Mouse (Mus musculus): ENCODE results near the gene Arhgef1. TPM values are rescaled to one million over a fixed set of nuclear protein-coding genes. Genes with fewer than 3 reads are reported as not detected.

Gene Arhgef1
- polyA plus RNA-seq, 1 experiment from 2014 or later, result 32.6 TPM

DNA sequence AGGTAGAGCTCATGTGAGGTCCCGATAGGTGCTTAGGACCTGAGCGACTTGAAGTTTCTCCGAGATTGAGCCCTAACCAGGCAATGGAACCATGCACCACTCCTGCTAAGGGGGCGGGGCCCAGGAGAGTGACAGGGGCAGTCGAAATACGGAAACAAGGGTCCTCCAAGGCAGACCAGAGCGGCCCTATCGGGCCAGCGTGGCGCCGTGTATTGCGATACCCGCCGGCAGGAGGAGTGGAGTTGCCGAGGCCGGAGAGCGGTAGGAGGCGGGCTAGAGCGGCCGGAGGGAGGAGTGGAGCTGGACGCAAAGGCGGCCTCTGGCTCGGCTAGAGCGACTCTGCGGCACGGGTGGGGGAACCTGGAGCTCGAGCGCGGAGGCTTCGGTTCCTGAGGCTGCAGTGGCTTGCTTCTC is 1.4 kb downstream of the Arhgef1 start:
- ATAC-seq, result peak; percentile 96
- peak overlapping the region; percentile 75 for H3K4me2 ChIP-seq (replicated peaks; ENCODE audit: low read depth)
- H3K4me1 ChIP-seq (replicated peaks; ENCODE audit: control insufficient read depth, insufficient read depth, low read length), result no peaks in the 10 kb centered on the region
- peak overlapping the region; percentile 71 for H3K9ac ChIP-seq (ENCODE audit: low read depth, low read length)
- H3K36me3 ChIP-seq (ENCODE audit: control insufficient read depth, insufficient read depth), result peaks cover 14% of the 10 kb centered on the region
- under 1% methylated on average over 29 of the region's 30 CpGs for WGBS
- TF ChIP-seq CTCF (IDR thresholded peaks at IDR 0.05; ENCODE audit: low read depth), result peak; percentile 84
- peak overlapping the region; percentile 51; the same call in 1 of the 2 replicates for H3K27ac ChIP-seq (ENCODE audit: low read depth, low read length)
- no peaks in the 10 kb centered on the region for H3K9me3 ChIP-seq (ENCODE audit: control insufficient read depth)
- H3K27me3 ChIP-seq (replicated peaks; ENCODE audit: control insufficient read depth, insufficient read depth, low read length), result no peaks in the 10 kb centered on the region
- peak overlapping the region; percentile 53 for H3K4me3 ChIP-seq (ENCODE audit: low read depth, low read length)

DNA sequence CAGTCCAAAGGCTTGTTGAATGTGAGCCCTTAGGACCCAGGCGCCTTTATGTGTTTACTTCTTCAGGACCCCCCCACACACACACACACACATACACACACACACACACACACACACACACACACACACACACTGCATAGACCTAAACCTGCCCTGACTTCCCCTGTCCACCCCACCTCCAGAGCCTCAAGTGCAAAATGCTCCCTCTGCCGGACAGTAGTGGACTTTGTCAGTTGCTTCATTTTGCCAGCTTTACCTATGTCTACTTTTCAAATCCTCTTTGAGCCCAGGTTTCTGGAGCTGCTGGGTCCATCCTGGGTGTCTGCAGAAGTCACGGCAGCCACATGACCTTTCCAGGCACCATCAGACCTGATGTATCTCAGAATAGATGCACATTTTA is 2.2 kb downstream of the Arhgef1 start:
- no peaks in the 10 kb centered on the region for H3K27me3 ChIP-seq (replicated peaks; ENCODE audit: control insufficient read depth, insufficient read depth, low read length)
- H3K36me3 ChIP-seq (ENCODE audit: control insufficient read depth, insufficient read depth), result peaks cover 20% of the 10 kb centered on the region
- peak overlapping the region; percentile 35; the same call in 1 of the 2 replicates for H3K27ac ChIP-seq (ENCODE audit: low read depth, low read length)
- WGBS, result 20% methylated on average over 3 of the region's 3 CpGs
- H3K9ac ChIP-seq (ENCODE audit: low read depth, low read length), result peak overlapping the region; percentile 52
- H3K4me1 ChIP-seq (replicated peaks; ENCODE audit: control insufficient read depth, insufficient read depth, low read length), result no peaks in the 10 kb centered on the region
- 0 out of 2 replicates have a peak, but pooled peaks have one; percentile 9 for ATAC-seq
- peak overlapping the region; percentile 75 for H3K4me2 ChIP-seq (replicated peaks; ENCODE audit: low read depth)
- peak overlapping the region; percentile 53 for H3K4me3 ChIP-seq (ENCODE audit: low read depth, low read length)
- TF ChIP-seq CTCF (IDR thresholded peaks at IDR 0.05; ENCODE audit: low read depth), result peak; percentile 89
- no peaks in the 10 kb centered on the region for H3K9me3 ChIP-seq (ENCODE audit: control insufficient read depth)

DNA sequence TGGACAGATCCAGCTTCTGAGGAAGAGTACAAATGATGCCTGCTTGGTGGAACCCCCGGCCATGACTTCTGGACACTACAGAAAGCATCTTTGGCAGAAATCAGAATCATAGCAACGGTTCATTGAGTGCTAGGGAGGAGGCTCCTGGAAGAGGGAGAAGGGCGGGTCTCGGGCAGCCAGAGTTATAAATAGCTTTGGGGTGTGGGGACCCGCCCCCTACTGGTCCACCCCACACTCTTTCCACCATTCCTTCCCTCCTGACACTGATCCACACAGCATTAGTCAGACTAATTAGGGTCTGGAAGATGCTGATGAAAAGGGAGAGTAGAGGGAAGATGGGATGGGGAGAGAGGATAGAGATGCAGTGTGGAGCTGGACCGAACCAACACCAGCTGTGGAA is 3.8 kb downstream of the Arhgef1 start:
- peak; percentile 25; the same call in 1 of the 2 replicates for TF ChIP-seq CTCF (IDR thresholded peaks at IDR 0.05; ENCODE audit: low read depth)
- H3K27ac ChIP-seq (ENCODE audit: low read depth, low read length), result no peak overlapping the region
- WGBS, result 25% methylated on average over 6 of the region's 6 CpGs

DNA sequence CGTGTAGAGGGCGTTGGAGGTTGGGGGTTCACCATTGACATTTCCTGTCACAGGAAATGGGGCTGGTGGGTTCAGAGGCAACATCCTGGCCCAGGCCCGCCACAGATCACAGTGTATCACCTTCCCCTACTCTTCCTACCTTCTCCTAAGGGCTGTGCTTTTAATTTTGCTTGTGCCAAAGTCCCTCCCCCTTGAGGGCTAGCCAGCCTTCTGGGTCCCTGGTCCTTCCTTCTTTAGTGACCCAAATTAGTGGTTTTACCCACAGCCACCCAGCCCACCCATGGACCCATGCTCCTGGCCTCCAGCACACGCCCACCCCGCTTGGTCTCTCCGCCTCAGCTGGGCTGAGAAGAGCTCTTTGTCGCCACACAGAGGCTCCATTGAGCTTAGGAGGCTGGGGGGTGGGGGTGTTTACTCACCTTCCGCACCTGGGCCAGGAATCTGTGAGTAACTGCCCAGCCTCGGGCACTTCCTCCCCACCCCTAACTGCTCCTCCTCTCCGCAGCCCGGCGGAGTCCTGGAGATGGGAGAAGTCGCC is 4.6 kb downstream of the Arhgef1 start:
- TF ChIP-seq CTCF (IDR thresholded peaks at IDR 0.05; ENCODE audit: low read depth), result peak; percentile 31
- Histone ChIP-seq H3K9ac (ENCODE audit: low read depth, low read length) (0 out of 2 replicates have a peak overlapping the region, but pooled peaks have one; percentile 3), H3K4me2 (replicated peaks; ENCODE audit: low read depth) (no peak overlapping the region), H3K4me1 (replicated peaks; ENCODE audit: control insufficient read depth, insufficient read depth, low read length) (no peaks in the 10 kb centered on the region), H3K9me3 (ENCODE audit: control insufficient read depth) (no peaks in the 10 kb centered on the region), H3K27ac (ENCODE audit: low read depth, low read length) (no peak overlapping the region), H3K4me3 (ENCODE audit: low read depth, low read length) (no peak overlapping the region), H3K36me3 (ENCODE audit: control insufficient read depth, insufficient read depth) (peaks cover 30% of the 10 kb centered on the region), H3K27me3 (replicated peaks; ENCODE audit: control insufficient read depth, insufficient read depth, low read length) (no peaks in the 10 kb centered on the region)
- no peak for ATAC-seq
- WGBS, result 26% methylated on average over 13 of the region's 13 CpGs

More for the DNA sequence above, 3.8 kb downstream of the Arhgef1 start:
- H3K9ac ChIP-seq (ENCODE audit: low read depth, low read length), result no peak overlapping the region
- ATAC-seq, result no peak
- no peaks in the 10 kb centered on the region for H3K9me3 ChIP-seq (ENCODE audit: control insufficient read depth)
- peaks cover 23% of the 10 kb centered on the region for H3K36me3 ChIP-seq (ENCODE audit: control insufficient read depth, insufficient read depth)
- no peak overlapping the region for H3K4me3 ChIP-seq (ENCODE audit: low read depth, low read length)
- 0 out of 2 replicates have a peak overlapping the region, but pooled peaks have one; percentile 9 for H3K4me2 ChIP-seq (replicated peaks; ENCODE audit: low read depth)
- no peaks in the 10 kb centered on the region for H3K27me3 ChIP-seq (replicated peaks; ENCODE audit: control insufficient read depth, insufficient read depth, low read length)
- no peaks in the 10 kb centered on the region for H3K4me1 ChIP-seq (replicated peaks; ENCODE audit: control insufficient read depth, insufficient read depth, low read length)

DNA sequence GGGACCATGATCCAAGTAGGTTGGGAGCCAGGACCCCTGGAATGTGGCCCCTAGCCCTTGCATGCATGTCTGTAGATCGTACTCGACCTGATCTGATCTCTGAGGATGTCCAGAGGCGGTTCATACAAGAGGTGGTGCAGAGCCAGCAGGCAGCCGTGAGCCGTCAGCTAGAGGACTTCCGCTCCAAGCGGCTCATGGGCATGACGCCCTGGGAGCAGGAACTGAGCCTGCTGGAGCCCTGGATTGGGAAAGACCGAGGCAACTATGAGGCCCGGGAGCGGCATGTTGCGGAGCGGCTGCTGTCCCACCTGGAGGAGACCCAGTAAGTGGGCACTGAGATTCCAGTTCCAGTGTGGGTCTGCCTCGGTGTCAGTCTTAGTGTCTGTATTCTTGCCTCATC is 9.8 kb downstream of the Arhgef1 start:
- H3K36me3 ChIP-seq (ENCODE audit: control insufficient read depth, insufficient read depth), result peaks cover 54% of the 10 kb centered on the region
- no peak for ATAC-seq

DNA sequence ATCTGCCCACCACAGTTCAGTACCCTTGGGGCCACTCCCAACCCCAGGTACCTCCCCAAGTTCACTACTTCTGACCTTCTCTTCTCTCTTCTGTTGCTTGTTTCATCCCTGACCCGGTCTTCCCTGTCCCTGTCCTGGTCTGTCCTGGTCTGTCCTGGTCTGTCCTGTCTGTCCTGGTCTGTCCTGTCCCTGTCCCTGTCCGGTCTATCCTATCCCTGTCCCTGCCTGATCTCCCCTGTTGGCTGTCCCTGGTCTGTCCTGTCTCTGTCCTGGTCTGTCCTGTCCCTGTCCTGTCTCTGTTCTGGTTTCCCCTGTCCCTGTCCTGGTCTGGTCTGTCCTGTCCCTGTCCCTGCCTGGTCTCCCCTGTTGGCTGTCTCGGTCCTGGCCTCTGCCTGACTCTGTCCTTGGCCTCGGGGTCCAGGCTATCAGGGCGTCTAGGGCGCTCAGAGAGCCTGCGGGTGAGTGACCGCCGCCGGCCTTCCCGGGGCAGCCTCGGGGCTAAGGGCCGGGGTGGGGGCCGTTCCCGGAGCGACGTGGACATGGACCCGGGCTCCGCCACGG is 16.1 kb downstream of the Arhgef1 start:
- no peak overlapping the region for H3K4me3 ChIP-seq (ENCODE audit: low read depth, low read length)
- ATAC-seq, result no peak
- no peak for TF ChIP-seq CTCF (IDR thresholded peaks at IDR 0.05; ENCODE audit: low read depth)
- H3K9me3 ChIP-seq (ENCODE audit: control insufficient read depth), result no peaks in the 10 kb centered on the region
- no peaks in the 10 kb centered on the region for H3K27me3 ChIP-seq (replicated peaks; ENCODE audit: control insufficient read depth, insufficient read depth, low read length)
- H3K4me1 ChIP-seq (replicated peaks; ENCODE audit: control insufficient read depth, insufficient read depth, low read length), result no peaks in the 10 kb centered on the region
- no peak overlapping the region for H3K27ac ChIP-seq (ENCODE audit: low read depth, low read length)
- H3K9ac ChIP-seq (ENCODE audit: low read depth, low read length), result no peak overlapping the region
- 90% methylated on average over 20 of the region's 20 CpGs for WGBS
- H3K4me2 ChIP-seq (replicated peaks; ENCODE audit: low read depth), result no peak overlapping the region
- H3K36me3 ChIP-seq (ENCODE audit: control insufficient read depth, insufficient read depth), result peaks cover 69% of the 10 kb centered on the region

More for the DNA sequence above, 9.8 kb downstream of the Arhgef1 start:
- Histone ChIP-seq H3K9ac (ENCODE audit: low read depth, low read length) (no peak overlapping the region), H3K4me2 (replicated peaks; ENCODE audit: low read depth) (no peak overlapping the region), H3K4me3 (ENCODE audit: low read depth, low read length) (no peak overlapping the region), H3K27ac (ENCODE audit: low read depth, low read length) (no peak overlapping the region), H3K27me3 (replicated peaks; ENCODE audit: control insufficient read depth, insufficient read depth, low read length) (no peaks in the 10 kb centered on the region), H3K4me1 (replicated peaks; ENCODE audit: control insufficient read depth, insufficient read depth, low read length) (no peaks in the 10 kb centered on the region), H3K9me3 (ENCODE audit: control insufficient read depth) (no peaks in the 10 kb centered on the region)
- TF ChIP-seq CTCF (IDR thresholded peaks at IDR 0.05; ENCODE audit: low read depth), result no peak
- WGBS, result 91% methylated on average over 14 of the region's 14 CpGs
